Mouse (Mus musculus) CH12.LX (cell line): ENCODE data around the gene Frmd8. TPM values are rescaled to one million over a fixed set of nuclear protein-coding genes. Genes with fewer than 3 reads are reported as not detected.

Experiments
- DNase-seq: peaks from one replicate; pipeline ENCODE4 v3.0.0-alpha.2; 2013; ENCODE audit errors: extremely low read depth
- H3K27ac ChIP-seq: 2 replicates; pipeline ENCODE4 v1.5.1; 2012; ENCODE audit warnings: low read depth, mild to moderate bottlenecking, control low read depth, moderate library complexity; ENCODE audit not compliant: insufficient read depth
- H3K27me3 ChIP-seq: replicated peaks from 2 replicates; pipeline ENCODE3; 2012; ENCODE audit warnings: inconsistent platforms
- H3K36me3 ChIP-seq, 2 experiments: replicated peaks in 1 of 2; 2 replicates each; pipeline versions ENCODE3 to v1.6.1; 2012; ENCODE audit warnings: inconsistent platforms in 1 of 2, low read length in 1 of 2, mild to moderate bottlenecking in 1 of 2, mixed read lengths in 1 of 2, moderate library complexity in 1 of 2; ENCODE audit not compliant: control insufficient read depth in 1 of 2, insufficient read depth in 1 of 2
- H3K4me1 ChIP-seq, 2 experiments: 2 replicates each; pipeline ENCODE4 v1.6.1; 2012; ENCODE audit warnings: inconsistent platforms in 1 of 2, moderate library complexity in 1 of 2; ENCODE audit not compliant: insufficient read depth in 2 of 2, control insufficient read depth in 1 of 2
- H3K4me2 ChIP-seq: 2 replicates; pipeline ENCODE4 v1.6.1; 2012; ENCODE audit warnings: low read depth, mild to moderate bottlenecking, control low read depth; ENCODE audit not compliant: poor library complexity, insufficient read depth, severe bottlenecking
- H3K4me3 ChIP-seq, 3 experiments: fragments of 150-350 bp in 1 of 3; sonication (generic) in 1 of 3; replicated peaks in 1 of 3; 2 replicates each; pipeline versions ENCODE3 to v1.5.1; 2011 to 2012; ENCODE audit warnings: low read depth in 2 of 3, low read length in 2 of 3, mild to moderate bottlenecking in 2 of 3, moderate library complexity in 2 of 3, control low read depth in 1 of 3, improper control_type of control experiment in 1 of 3, inconsistent platforms in 1 of 3, mixed read lengths in 1 of 3; ENCODE audit not compliant: poor library complexity in 1 of 3
- H3K79me2 ChIP-seq: replicated peaks from 2 replicates; pipeline ENCODE4 v1.6.1; 2012; ENCODE audit warnings: mild to moderate bottlenecking, moderate library complexity; ENCODE audit not compliant: control insufficient read depth, poor library complexity, insufficient read depth, severe bottlenecking; ENCODE audit errors: extremely low read depth
- H3K9ac ChIP-seq: 2 replicates; pipeline ENCODE4 v1.6.1; 2012; ENCODE audit warnings: low read depth, mild to moderate bottlenecking, control low read depth, moderate library complexity; ENCODE audit not compliant: insufficient read depth
- H3K9me3 ChIP-seq: replicated peaks from 2 replicates; pipeline ENCODE3; 2012; ENCODE audit warnings: low read length, inconsistent platforms, mixed read lengths
- CHD1 ChIP-seq: IDR thresholded peaks from 2 replicates; pipeline ENCODE4 v1.6.1; 2012; ENCODE audit warnings: low read depth, low read length, improper control_type of control experiment, inconsistent platforms
- CHD2 ChIP-seq: IDR thresholded peaks from 2 replicates; pipeline ENCODE4 v1.6.1; 2011; ENCODE audit warnings: low read length, improper control_type of control experiment
- MAFK ChIP-seq: IDR thresholded peaks from 2 replicates; pipeline ENCODE4 v1.6.1; 2011; ENCODE audit warnings: low read length, improper control_type of control experiment; ENCODE audit not compliant: insufficient replicate concordance
- MAX ChIP-seq: IDR thresholded peaks from 2 replicates; pipeline ENCODE4 v1.6.1; 2011; ENCODE audit warnings: low read length, improper control_type of control experiment
- NRF1 ChIP-seq: IDR thresholded peaks from 2 replicates; pipeline ENCODE4 v1.6.1; 2014; ENCODE audit warnings: low read depth, mild to moderate bottlenecking, inconsistent platforms, low read length, improper control_type of control experiment, moderate library complexity
- POLR2AphosphoS2 ChIP-seq: IDR thresholded peaks from 2 replicates; pipeline ENCODE4 v1.6.1; 2011; ENCODE audit warnings: low read depth, low read length, improper control_type of control experiment
- SIN3A ChIP-seq: IDR thresholded peaks from 2 replicates; pipeline ENCODE4 v1.6.1; 2012; ENCODE audit warnings: low read length, improper control_type of control experiment, inconsistent platforms
- TCF12 ChIP-seq: IDR thresholded peaks from 2 replicates; pipeline ENCODE4 v1.6.1; 2014; ENCODE audit warnings: low read depth, mild to moderate bottlenecking, inconsistent platforms, low read length, improper control_type of control experiment
- USF1 ChIP-seq: IDR thresholded peaks from 2 replicates; pipeline ENCODE4 v1.6.1; 2014; ENCODE audit warnings: low read depth, mild to moderate bottlenecking, inconsistent platforms, low read length, improper control_type of control experiment
- USF2 ChIP-seq: conservative IDR thresholded peaks from 2 replicates; pipeline ENCODE4 v1.6.1; 2011; ENCODE audit warnings: low read depth, low read length, improper control_type of control experiment
- dilution Hi-C: fragments of 300-500 bp; cut with MboI; formaldehyde crosslinking; loops from 2 replicates; pipeline ENCODE4 v1.14.3; 2020; ENCODE audit warnings: low sequenced_read_pairs; ENCODE audit not compliant: extremely low pct_unique_long_range_greater_than_20kb, extremely low pct_ligation_motif_present
- in situ Hi-C: fragments of 300-500 bp; cut with MboI; formaldehyde crosslinking; loops from 3 replicates; pipeline ENCODE4 v1.14.3; 2019; ENCODE audit warnings: low sequenced_read_pairs, low pct_ligation_motif_present, low pct_unique_long_range_greater_than_20kb, mixed read lengths
- polyA plus RNA-seq: library from polyadenylated mRNA; unstranded; fragments of >175 nt; gene quantifications from 2 replicates; pipeline ENCODE4 v1.2.1, GENCODE M21; 2012; ENCODE audit warnings: low read depth; ENCODE audit not compliant: insufficient read length
- total RNA-seq, 2 experiments: library from RNA; depleted of rRNA; stranded (reverse); fragments of 300-350 nt in 1 of 2; fragments of >200 nt in 1 of 2; gene quantifications; 2 replicates each; pipeline ENCODE4 v1.2.3; 2012 to 2014

Frmd8 gene
- total and polyA plus RNA-seq, 3 experiments, result 13.5 to 30.7 (median 25.2) TPM

GRCm38 (mm10) chr19:5848032-5848825 is 26.8 kb downstream of the Frmd8 start:
- Histone ChIP-seq H3K4me2 (peak overlapping the region; percentile 59), H3K27ac (peak overlapping the region; percentile 96), H3K79me2 (peaks cover 24% of the 10 kb centered on the region), H3K9me3 (no peaks in the 10 kb centered on the region), H3K36me3 (peaks cover 28 to 36% of the 10 kb centered on the region in 2 experiments), H3K4me3 (peak overlapping the region; percentile 56 to 61 (median 59)), H3K27me3 (no peaks in the 10 kb centered on the region), H3K9ac (peak overlapping the region; percentile 89), H3K4me1 (peaks cover 2 to 40% of the 10 kb centered on the region in 2 experiments; a peak in 3 of 4 replicates)
- TF ChIP-seq MAFK (0 out of 2 replicates have a peak, but pooled peaks have one; percentile 4), CHD2 (peak; percentile 95), USF2 (no peak), TCF12 (0 out of 2 replicates have a peak, but pooled peaks have one; percentile 11), SIN3A (peak; percentile 15; the same call in 1 of the 2 replicates), NRF1 (no peak), USF1 (no peak)
- in situ Hi-C loops, result loop anchor here (5.0 kb wide), 1 partner anchor 56 kb away; no protein-coding TSS in a partner anchor
- dilution Hi-C loops, result no loop called here
- peak; percentile 75 for DNase-seq

- Histone ChIP-seq H3K27ac (peak overlapping the region; percentile 96), H3K9ac (peak overlapping the region; percentile 89), H3K27me3 (no peaks in the 10 kb centered on the region), H3K4me2 (peak overlapping the region; percentile 59), H3K79me2 (peaks cover 32% of the 10 kb centered on the region), H3K9me3 (no peaks in the 10 kb centered on the region), H3K36me3 (peaks cover 20 to 28% of the 10 kb centered on the region in 2 experiments), H3K4me3 (peak overlapping the region in 2 of 3 experiments; percentile 35 to 59), H3K4me1 (peaks cover 2 to 40% of the 10 kb centered on the region in 2 experiments; a peak in 3 of 4 replicates)
- in situ Hi-C loops, result loop anchor here (5.0 kb wide), 1 partner anchor 55 kb away; no protein-coding TSS in a partner anchor
- dilution Hi-C loops, result no loop called here
- TF ChIP-seq SIN3A (0 out of 2 replicates have a peak, but pooled peaks have one; percentile 11), CHD1 (peak; percentile 39; the same call in 1 of the 2 replicates), MAX (no peak), POLR2AphosphoS2 (no peak)
- peak; percentile 26 for DNase-seq
Observed at GRCm38 (mm10) chr19:5847306-5847796, 27.7 kb downstream of the Frmd8 start.
